Mouse (Mus musculus) forebrain, embryonic 12.5 days (tissue): ENCODE results near the gene Emid1. TPM values are rescaled to one million over a fixed set of nuclear protein-coding genes. Genes with fewer than 3 reads are reported as not detected.

Experiments
- ATAC-seq: fragments of 200-750 bp; cut with Nextera tagmentation; 2 replicates; pipeline ENCODE4 v1.8.0; 2017; ENCODE audit warnings: moderate TSS enrichment; ENCODE audit not compliant: low FRiP score
- H3K27ac ChIP-seq: fragments of 300-500 bp; sonication (generic); 2 replicates; pipeline ENCODE4 v1.5.1; 2016; ENCODE audit warnings: mild to moderate bottlenecking
- H3K27me3 ChIP-seq: fragments of 300-500 bp; sonication (generic); 2 replicates; pipeline ENCODE4 v1.6.1; 2016; ENCODE audit warnings: mild to moderate bottlenecking
- H3K36me3 ChIP-seq: fragments of 300-500 bp; sonication (generic); replicated peaks from 2 replicates; pipeline ENCODE4 v1.6.1; 2016; ENCODE audit warnings: mild to moderate bottlenecking
- H3K4me1 ChIP-seq: fragments of 300-500 bp; sonication (generic); 2 replicates; pipeline ENCODE4 v1.6.1; 2016
- H3K4me2 ChIP-seq: fragments of 300-500 bp; sonication (generic); 2 replicates; pipeline ENCODE4 v1.6.1; 2016; ENCODE audit warnings: mild to moderate bottlenecking, moderate library complexity
- H3K4me3 ChIP-seq: fragments of 300-500 bp; sonication (generic); replicated peaks from 2 replicates; pipeline ENCODE4 v1.5.1; 2016; ENCODE audit warnings: mild to moderate bottlenecking
- H3K9ac ChIP-seq: fragments of 300-500 bp; sonication (generic); 2 replicates; pipeline ENCODE4 v1.6.1; 2016; ENCODE audit warnings: mild to moderate bottlenecking
- H3K9me3 ChIP-seq: fragments of 300-500 bp; sonication (generic); 2 replicates; pipeline ENCODE4 v1.6.1; 2016
- WGBS: fragments of 180-500 bp; shearing (Covaris S2); methylation state at CpG from one replicate; pipeline ENCODE4 v1.1.7; 2016; 5-methylcytosine and 5-hydroxymethylcytosine counted together
- polyA plus RNA-seq: library from polyadenylated mRNA; unstranded; fragments of >200 nt; fragmentation: Nextera tagmentation; extraction: Ambion mirVana; gene quantifications from 2 replicates; pipeline ENCODE4 v1.2.1, GENCODE M21; 2016

Emid1 gene
- polyA plus RNA-seq, 1 experiment from 2014 or later = 16.0 TPM

DNA sequence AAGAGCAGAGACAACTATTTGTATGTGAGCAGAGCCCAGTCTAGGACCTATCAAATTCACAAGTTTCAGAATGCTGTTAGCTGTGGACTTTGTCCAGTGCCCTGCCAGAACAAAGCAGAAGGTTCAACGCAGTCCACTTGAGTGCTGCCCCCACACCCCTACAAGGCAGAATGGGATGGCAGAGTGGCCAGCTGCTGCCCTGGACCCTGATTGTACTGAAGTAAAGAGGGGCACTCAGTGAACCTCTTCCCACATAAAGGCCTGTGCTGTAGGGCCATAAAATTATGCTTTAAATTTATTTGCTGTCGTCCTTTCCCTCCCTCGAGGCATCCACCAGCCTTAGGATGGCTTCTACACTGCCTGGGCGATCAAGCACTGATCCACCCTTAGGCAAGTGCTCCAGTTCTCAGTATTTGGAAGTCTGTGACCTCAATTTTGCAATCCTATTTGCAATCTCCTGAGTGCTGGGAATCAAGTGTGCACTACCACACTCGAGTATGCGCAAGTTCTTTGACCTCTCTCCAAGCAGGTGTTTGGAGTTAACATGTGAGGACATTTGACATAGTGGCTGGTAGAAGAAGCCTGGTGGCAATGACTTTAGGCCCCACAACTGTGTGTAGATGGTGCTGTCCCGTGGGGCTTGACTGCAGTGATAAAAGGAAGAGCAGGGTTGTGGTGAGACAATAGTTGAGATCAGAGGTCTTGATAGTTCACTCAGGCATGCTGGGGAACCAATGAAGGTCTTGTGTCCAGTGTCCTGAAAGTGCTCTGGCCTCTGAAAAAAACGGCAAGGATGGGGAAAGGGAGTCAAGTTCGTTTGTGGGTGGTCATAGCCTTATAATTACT, 83.7 kb downstream of the Emid1 start:
- no peak for ATAC-seq
- Histone ChIP-seq H3K4me1 (peaks cover 15% of the 10 kb centered on the region), H3K27ac (no peak overlapping the region), H3K9me3 (no peaks in the 10 kb centered on the region), H3K27me3 (peaks cover 15% of the 10 kb centered on the region), H3K9ac (no peak overlapping the region), H3K36me3 (peaks cover 61% of the 10 kb centered on the region), H3K4me2 (no peak overlapping the region), H3K4me3 (no peak overlapping the region)
- WGBS = 85% methylated on average over 9 of the region's 9 CpGs

GRCm38 (mm10) chr11:5067063-5067462, 85.0 kb downstream of the Emid1 start:
- H3K9ac ChIP-seq = no peak overlapping the region

DNA sequence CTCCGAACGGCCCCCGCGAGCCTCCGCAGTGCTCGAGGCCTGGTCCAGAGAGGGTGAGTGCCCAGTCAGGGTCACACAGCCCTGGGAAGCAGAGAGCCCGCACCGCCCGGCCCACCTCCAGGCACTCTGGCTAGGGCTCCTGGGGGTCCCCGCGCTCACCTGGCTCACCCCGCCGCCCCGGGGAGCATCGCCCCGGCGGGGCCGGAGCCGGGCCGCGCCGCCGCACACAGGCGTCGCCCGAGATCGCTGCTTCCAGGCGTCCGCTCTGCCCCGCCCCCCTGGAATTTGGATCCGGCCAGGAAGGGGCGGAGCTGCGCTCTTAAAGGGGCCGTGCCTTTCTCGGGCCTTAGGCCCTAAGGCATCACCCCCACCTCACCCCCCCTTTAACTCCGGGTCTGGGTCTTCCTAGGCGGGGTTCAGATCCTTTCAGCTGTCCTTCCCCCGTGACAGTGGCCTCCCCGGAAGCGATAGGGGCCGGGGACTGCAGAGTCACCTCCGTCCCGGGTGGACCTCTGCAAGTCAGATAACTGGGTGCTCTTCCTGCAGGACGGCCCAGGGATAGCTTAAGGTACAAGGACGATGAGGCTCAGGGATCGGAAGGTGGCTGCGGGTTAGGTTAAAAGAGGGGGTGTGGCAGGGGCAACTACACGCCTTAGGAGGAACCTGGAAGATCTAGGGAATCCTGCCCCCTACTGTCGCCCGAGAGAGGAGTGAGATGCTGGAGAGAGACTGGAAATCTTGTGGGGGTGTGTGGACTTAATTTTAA, 86.8 kb downstream of the Emid1 start, which contains the start of gene Gas2l1:
TSS of gene Gas2l1 (minus strand) at position 272 of the 766 bp plus-strand sequence.
- WGBS = under 1% methylated on average over 50 of the region's 50 CpGs
- peaks cover 46% of the 10 kb centered on the region for H3K27me3 ChIP-seq
- H3K27ac ChIP-seq = no peak within 1 kb of the TSS
- peak within 1 kb of the TSS; percentile 86 for H3K4me2 ChIP-seq
- H3K36me3 ChIP-seq = peaks cover 30% of the 10 kb centered on the region
- H3K9ac ChIP-seq = peak within 1 kb of the TSS; percentile 71
- H3K9me3 ChIP-seq = no peaks in the 10 kb centered on the region
- peaks cover 42% of the 10 kb centered on the region for H3K4me1 ChIP-seq
- ATAC-seq = peak; percentile 86
- peak within 1 kb of the TSS; percentile 71 for H3K4me3 ChIP-seq

More at GRCm38 (mm10) chr11:5067063-5067462, 85.0 kb downstream of the Emid1 start:
- no peaks in the 10 kb centered on the region for H3K9me3 ChIP-seq
- no peak overlapping the region for H3K27ac ChIP-seq
- H3K4me2 ChIP-seq = no peak overlapping the region
- H3K36me3 ChIP-seq = peaks cover 48% of the 10 kb centered on the region
- H3K27me3 ChIP-seq = peaks cover 28% of the 10 kb centered on the region
- no peak overlapping the region for H3K4me3 ChIP-seq
- ATAC-seq = no peak
- peaks cover 28% of the 10 kb centered on the region for H3K4me1 ChIP-seq

- WGBS = 16% methylated on average over 38 of the region's 38 CpGs
- peak overlapping the region; percentile 86 for H3K4me2 ChIP-seq
- H3K4me3 ChIP-seq = peak overlapping the region; percentile 71
- H3K27me3 ChIP-seq = peaks cover 54% of the 10 kb centered on the region
- H3K4me1 ChIP-seq = peaks cover 47% of the 10 kb centered on the region
- H3K9me3 ChIP-seq = no peaks in the 10 kb centered on the region
- H3K27ac ChIP-seq = no peak overlapping the region
- peak overlapping the region; percentile 71 for H3K9ac ChIP-seq
- ATAC-seq = peak; percentile 0; the same call in 1 of the 2 replicates
- H3K36me3 ChIP-seq = peaks cover 24% of the 10 kb centered on the region
These were observed 87.6 kb downstream of the Emid1 start for GRCm38 (mm10) chr11:5064282-5065055.

- WGBS = 58% methylated on average over 31 of the region's 31 CpGs
- no peak overlapping the region for H3K27ac ChIP-seq
- peaks cover 61% of the 10 kb centered on the region for H3K27me3 ChIP-seq
- peak overlapping the region; percentile 71 for H3K4me3 ChIP-seq
- H3K9ac ChIP-seq = peak overlapping the region; percentile 71; the same call in 1 of the 2 replicates
- H3K4me1 ChIP-seq = peaks cover 51% of the 10 kb centered on the region
- H3K4me2 ChIP-seq = peak overlapping the region; percentile 86
- peaks cover 17% of the 10 kb centered on the region for H3K36me3 ChIP-seq
- ATAC-seq = no peak
- no peaks in the 10 kb centered on the region for H3K9me3 ChIP-seq
These were observed 88.3 kb downstream of the Emid1 start for GRCm38 (mm10) chr11:5063561-5064281.

- Histone ChIP-seq H3K4me2 (no peak overlapping the region), H3K4me3 (no peak overlapping the region), H3K27ac (no peak overlapping the region), H3K27me3 (peaks cover 69% of the 10 kb centered on the region), H3K4me1 (peaks cover 56% of the 10 kb centered on the region), H3K9ac (no peak overlapping the region), H3K36me3 (peaks cover 9% of the 10 kb centered on the region), H3K9me3 (no peaks in the 10 kb centered on the region)
- 64% methylated on average over 13 of the region's 13 CpGs for WGBS
- no peak for ATAC-seq
These were observed 89.1 kb downstream of the Emid1 start for GRCm38 (mm10) chr11:5062860-5063505.

DNA sequence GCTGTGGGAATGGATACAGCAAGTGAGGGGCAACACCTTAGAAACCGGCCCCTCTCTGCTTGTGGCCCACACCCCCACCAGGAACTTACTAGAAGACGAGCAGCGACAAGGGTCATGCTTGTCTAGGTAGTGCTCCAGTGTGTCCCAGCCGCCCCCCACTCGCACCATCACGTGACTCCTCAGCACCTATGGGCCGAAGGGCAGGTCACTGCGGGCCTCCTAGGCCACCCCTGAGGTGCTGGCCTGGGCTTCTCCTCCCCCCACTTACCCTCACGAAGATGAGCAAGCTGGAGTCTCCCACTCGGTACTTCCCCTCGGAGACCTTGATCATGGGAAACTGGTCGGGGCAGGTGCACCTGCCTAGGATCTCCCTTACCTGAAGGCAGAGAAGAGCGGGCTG, 89.7 kb downstream of the Emid1 start:
- peak overlapping the region; percentile 39 for H3K4me3 ChIP-seq
- peaks cover 75% of the 10 kb centered on the region for H3K27me3 ChIP-seq
- H3K27ac ChIP-seq = no peak overlapping the region
- 11% methylated on average over 13 of the region's 13 CpGs for WGBS
- H3K4me1 ChIP-seq = peaks cover 63% of the 10 kb centered on the region
- ATAC-seq = no peak
- peak overlapping the region; percentile 48; the same call in 1 of the 2 replicates for H3K9ac ChIP-seq
- peak overlapping the region; percentile 70 for H3K4me2 ChIP-seq
- peaks cover 3% of the 10 kb centered on the region; the same call in 1 of the 2 replicates for H3K36me3 ChIP-seq
- no peaks in the 10 kb centered on the region for H3K9me3 ChIP-seq

- Histone ChIP-seq H3K9me3 (no peaks in the 10 kb centered on the region), H3K27me3 (peaks cover 83% of the 10 kb centered on the region), H3K4me3 (peak overlapping the region; percentile 39), H3K27ac (no peak overlapping the region), H3K9ac (peak overlapping the region; percentile 48; the same call in 1 of the 2 replicates), H3K36me3 (no peaks in the 10 kb centered on the region), H3K4me1 (peaks cover 68% of the 10 kb centered on the region), H3K4me2 (peak overlapping the region; percentile 70)
- under 1% methylated on average over 58 of the region's 62 CpGs for WGBS
- ATAC-seq = peak; percentile 18
These were observed 90.5 kb downstream of the Emid1 start for GRCm38 (mm10) chr11:5061413-5062139.

DNA sequence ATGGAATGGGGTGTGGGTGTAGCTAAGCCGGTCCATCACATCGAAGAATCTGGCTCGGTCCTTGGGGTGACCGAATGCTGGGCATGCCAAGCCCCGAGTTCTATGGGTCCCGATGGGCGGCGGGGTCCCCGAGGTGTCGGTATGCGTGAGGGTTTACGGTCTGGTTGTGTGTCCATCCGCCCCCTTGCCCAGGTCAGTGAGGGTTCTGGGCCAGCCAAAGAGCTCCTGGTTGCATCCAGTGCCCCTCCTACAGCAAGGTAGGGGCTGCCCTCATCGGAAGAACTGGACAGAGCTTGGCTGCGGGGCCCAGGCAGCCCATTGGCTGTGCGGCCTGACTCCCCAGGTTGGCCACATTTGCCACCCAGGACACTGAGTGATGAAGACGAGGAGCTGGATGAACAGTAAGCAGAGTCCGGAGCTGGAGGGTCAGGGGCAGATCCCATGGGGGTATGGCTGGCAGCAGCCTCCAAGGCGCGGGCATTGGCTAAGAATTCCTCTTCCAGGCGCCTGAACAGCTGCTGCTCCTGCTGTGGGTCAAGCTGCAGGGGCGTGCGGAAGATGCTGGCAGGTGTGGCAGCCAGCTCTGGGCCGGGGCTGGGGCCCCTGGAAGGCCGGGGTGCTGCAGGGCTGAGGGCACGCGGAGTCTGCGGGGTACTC, 91.2 kb downstream of the Emid1 start:
- Histone ChIP-seq H3K27ac (no peak overlapping the region), H3K4me3 (peak overlapping the region; percentile 39), H3K27me3 (peaks cover 90% of the 10 kb centered on the region), H3K4me1 (peaks cover 75% of the 10 kb centered on the region), H3K9me3 (no peaks in the 10 kb centered on the region), H3K9ac (peak overlapping the region; percentile 48; the same call in 1 of the 2 replicates), H3K36me3 (no peaks in the 10 kb centered on the region), H3K4me2 (peak overlapping the region; percentile 70)
- ATAC-seq = no peak
- WGBS = 47% methylated on average over 28 of the region's 28 CpGs

DNA sequence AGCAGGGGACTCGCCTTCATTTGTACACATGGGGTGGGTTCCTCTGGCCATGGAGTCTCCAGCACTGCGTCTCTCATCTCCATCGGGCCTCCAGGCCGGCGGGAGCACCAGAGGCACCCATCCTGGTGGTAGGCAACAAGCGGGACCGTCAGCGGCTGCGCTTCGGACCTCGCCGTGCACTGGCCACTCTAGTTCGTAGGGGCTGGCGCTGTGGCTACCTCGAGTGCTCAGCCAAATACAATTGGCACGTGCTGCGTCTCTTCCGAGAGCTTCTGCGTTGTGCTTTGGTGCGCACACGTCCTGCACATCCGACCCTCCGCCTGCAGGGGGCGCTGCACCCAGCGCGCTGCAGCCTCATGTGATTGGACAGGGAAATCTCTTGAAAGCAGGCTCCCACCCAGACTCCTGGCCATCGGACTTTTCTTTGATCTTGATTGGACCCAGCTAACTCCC, 92.3 kb downstream of the Emid1 start:
- Histone ChIP-seq H3K27me3 (peaks cover 99% of the 10 kb centered on the region), H3K4me1 (peaks cover 78% of the 10 kb centered on the region), H3K36me3 (no peaks in the 10 kb centered on the region), H3K9me3 (no peaks in the 10 kb centered on the region), H3K9ac (no peak overlapping the region), H3K4me2 (peak overlapping the region; percentile 5; the same call in 1 of the 2 replicates), H3K4me3 (peak overlapping the region; percentile 8; the same call in 1 of the 2 replicates), H3K27ac (no peak overlapping the region)
- no peak for ATAC-seq
- WGBS = 10% methylated on average over 27 of the region's 27 CpGs
